Mouse (Mus musculus) lung, postnatal 36 days (tissue): ENCODE data around the gene Rcan2.

ENCODE experiments used
- DNase-seq: peaks from one replicate; pipeline ENCODE4 v3.0.0; 2022; ENCODE audit warnings: mixed read lengths

The Rcan2 gene

DNA sequence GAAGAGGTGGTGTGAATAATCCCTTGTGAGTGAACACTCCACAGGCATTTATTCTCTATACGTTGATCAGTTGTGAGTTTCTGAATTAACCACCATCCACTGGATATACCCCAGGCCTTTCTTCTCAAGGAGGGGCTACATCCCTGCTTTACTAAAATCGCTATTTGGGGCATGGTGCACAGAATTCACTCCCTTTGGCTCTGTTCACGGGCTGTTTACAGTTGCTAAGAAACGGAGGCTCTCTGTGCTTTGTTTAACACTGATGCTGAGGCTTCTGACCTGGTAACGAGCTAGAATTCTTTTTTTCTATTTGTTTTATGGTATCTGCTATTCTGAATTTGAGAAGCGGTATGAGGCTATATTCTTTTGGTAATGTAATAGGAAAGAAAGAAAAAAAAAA, 224.8 kb downstream of the Rcan2 start:
- no peak for DNase-seq

DNA sequence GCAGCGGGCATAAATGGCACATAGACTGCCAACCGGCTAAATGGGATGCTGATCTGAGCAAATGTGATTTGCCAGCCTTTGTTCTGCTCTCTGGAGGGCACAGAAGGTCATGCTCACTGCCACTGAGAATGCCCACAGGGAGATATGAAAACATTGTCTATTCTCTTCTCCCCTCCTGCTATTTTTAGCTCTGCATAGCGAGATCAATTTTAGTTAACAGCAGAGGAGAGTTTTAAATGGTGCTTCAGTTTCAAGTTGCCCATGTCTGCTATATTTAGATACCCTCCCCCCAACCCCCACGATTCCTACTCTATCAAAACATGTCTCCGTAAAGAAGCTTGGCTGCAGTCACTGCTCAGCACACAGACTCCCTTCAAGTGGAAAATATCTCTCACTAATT, 225.2 kb downstream of the Rcan2 start:
- DNase-seq = no peak

DNA sequence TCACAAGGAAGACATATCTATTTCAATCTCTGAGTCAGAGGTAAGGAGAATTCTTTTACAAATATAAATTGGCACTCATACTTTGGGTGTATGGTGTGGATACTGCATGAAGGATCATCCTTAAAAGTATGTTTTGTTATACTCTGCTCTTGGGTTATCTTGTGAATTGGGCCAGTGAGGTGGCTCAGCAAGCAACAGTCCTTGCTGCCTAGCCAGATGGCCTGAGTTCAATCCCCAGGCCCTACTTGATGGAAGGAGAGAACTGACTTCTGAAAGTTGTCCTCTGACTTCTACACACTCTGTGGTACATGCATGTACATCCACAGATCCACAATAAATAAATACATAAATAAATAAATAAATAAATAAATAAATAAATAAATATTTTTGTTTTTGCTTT, 225.6 kb downstream of the Rcan2 start:
- no peak for DNase-seq

DNA sequence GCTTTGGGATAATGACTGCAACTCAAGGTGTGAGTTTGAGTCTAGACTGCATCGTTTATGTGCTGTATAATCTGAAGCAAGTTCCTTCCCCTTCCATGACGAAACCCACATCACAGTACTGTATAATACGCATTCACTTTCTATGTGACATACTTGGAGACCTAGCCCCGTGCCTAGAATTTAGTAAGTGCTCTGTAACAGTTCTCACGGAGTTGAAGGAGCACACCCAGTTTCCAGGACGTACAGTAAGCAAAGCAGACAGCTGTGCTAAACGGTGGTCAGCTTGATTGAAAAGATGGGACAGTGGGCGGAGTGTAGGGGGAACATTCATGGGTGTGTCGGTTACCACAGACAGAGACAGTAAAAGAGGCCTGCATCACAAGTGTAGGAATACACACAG, 226.2 kb downstream of the Rcan2 start:
- no peak for DNase-seq

DNA sequence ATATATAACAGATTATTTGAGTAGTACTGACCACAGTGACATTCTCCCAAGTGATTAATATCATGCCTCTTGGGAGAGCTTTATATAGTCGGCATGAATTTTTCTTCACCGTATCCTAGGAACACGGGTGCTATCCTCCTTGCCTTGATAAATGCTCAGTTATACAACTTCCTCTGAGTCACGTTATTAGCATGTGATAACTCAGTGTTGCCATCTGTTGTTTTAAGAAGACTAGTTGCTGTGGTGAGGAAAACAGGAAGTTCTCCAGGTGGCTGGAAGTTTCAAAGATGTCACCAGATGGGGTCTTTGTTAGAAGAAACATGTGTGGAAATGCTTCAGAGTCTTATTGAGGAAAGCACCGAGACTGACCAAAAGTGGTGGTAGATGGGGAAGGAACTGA, 228.5 kb downstream of the Rcan2 start:
- peak; percentile 44 for DNase-seq

GRCm38 (mm10) chr17:44030776-44031587, 229.8 kb downstream of the Rcan2 start:
- no peak for DNase-seq

GRCm38 (mm10) chr17:44035005-44035404, 233.9 kb downstream of the Rcan2 start:
- DNase-seq = no peak

GRCm38 (mm10) chr17:44038656-44039055, 237.5 kb downstream of the Rcan2 start:
- DNase-seq = peak; percentile 56

GRCm38 (mm10) chr17:44040449-44040848, 239.3 kb downstream of the Rcan2 start:
- no peak for DNase-seq

DNA sequence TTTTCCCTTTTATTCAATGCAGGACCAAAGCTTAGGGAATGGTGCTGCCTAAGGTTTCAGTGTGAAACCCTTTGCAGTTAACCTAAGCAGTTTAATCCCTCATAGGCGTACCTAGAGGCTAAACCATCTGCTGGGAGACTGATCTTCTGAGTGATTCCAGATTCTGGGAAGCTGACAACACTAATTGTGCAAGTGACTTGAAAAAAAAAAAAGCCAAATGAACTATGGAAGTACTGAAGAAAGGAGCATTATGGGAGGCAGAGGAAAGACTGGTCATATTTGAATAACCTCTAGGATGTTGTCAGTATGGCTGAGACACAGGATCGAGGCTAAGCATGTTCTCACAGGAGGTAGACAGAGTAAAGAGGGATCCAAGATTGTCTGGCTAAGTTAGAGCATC, 241.2 kb downstream of the Rcan2 start:
- peak; percentile 15 for DNase-seq

- peak; percentile 63 for DNase-seq
These were observed 241.7 kb downstream of the Rcan2 start for GRCm38 (mm10) chr17:44042861-44043260.

DNA sequence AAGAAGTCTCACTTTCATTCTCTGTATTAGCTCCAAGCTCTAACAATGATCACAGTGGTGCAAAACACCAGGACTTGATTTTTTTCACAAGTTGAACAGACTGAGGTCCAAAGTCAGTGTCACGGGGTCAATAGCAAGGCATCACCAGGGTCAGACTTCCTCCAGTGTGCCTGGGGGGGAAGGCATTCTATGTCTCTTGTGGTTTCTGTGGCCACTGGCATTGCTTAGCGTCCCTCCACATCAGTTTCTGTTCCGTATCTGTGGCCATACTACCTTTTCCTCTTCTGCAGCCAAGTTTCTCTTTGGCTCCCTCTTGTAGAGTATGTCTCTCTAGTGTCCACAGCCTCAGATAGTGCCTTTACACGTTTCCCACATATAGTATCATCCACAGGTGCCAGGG, 252.3 kb downstream of the Rcan2 start:
- peak; percentile 40 for DNase-seq

DNA sequence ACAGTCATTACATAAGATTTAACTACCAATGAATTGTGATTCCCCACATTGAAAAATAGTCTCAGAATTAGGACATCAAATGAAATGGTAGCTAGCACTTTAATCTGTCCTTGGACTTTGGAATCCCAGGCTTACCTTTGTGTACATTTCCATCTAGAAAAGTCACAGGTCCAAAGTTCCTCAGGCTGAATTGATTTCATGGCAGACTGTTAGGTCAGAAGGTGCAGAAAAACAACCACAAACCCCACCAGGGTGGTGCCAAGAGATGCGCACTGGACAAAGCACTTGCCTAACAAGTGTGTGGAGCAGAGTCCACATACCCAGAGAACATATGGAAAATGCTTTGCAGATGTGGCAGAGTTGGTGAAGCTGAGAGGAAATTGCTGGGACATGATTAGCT, 256.0 kb downstream of the Rcan2 start:
- no peak for DNase-seq

DNA sequence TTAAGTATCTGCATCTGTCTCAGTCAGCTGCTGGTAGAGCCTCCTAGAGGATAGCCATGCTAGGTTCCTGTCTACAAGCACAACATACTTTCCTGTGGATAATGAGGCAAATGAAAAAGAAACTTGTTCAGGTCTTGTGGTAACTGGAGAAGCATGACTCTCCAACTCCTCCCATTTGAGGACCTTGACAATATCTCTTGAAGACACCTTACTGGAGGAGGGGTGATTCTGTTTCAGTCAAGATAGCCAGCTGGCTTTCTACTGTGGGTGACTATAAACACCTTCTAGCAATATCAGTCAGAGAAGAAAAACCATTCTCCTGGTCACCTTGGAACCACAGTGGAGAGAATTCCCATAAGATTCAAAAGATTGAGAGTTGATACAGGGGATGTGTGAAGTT, 257.0 kb downstream of the Rcan2 start:
- DNase-seq = no peak

DNA sequence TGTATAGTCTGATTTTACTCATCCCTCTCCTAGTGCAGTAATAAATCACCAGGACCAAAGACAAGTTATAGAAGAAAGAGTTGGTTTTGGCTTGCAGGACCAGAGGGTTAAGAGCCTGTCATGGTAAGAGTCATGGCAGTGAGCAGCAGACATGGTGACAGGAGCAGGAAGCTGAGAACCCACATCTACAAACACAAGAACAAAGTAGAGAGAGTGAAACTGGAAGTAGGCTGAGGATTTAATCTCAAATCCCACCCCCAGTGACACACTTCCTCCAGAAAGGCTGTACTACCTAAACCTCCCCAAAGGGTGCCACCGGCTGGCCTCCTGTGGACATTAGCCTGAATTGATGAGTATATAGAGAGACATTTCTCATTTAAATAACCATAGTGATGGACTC, 259.6 kb downstream of the Rcan2 start:
- DNase-seq = no peak

- DNase-seq = no peak
These were observed 260.2 kb downstream of the Rcan2 start for GRCm38 (mm10) chr17:44061289-44061890.

GRCm38 (mm10) chr17:44068876-44069275, 267.7 kb downstream of the Rcan2 start:
- no peak for DNase-seq

GRCm38 (mm10) chr17:44071680-44072079, 270.5 kb downstream of the Rcan2 start:
- DNase-seq = no peak

- DNase-seq = peak; percentile 39
These were observed 274.4 kb downstream of the Rcan2 start for GRCm38 (mm10) chr17:44075601-44076000.

DNA sequence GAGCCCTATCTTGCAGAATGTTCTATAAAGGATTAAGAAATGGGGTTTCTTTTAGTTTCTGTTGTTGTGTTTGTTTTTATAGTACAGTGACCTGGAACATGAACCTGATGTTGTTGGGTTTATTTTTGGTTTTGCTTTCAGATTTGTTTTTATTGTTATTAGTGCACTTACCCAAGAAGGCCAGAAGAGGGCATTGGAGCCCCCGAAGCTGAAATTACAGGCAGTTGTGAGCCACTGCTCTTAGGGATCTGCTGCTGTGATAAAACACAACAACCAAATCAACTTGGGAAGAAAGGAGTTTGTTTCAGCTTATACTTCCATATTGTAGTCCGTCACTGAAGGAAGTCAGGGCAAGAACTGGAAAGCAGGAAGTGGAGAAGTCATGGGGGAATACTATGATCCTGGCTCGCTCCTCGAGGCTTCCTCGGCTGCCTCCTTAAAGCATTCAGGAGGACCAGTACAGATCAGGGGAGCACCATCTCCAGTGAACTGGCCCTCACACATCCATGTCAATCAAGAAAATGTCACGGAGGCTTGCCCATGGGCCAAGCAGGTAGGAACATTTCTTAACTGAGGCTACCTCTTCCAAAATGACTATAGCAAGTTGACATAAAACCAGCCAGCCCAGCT, 275.0 kb downstream of the Rcan2 start:
- peak; percentile 66 for DNase-seq

GRCm38 (mm10) chr17:44077146-44077842, 276.1 kb downstream of the Rcan2 start:
- DNase-seq = no peak

DNA sequence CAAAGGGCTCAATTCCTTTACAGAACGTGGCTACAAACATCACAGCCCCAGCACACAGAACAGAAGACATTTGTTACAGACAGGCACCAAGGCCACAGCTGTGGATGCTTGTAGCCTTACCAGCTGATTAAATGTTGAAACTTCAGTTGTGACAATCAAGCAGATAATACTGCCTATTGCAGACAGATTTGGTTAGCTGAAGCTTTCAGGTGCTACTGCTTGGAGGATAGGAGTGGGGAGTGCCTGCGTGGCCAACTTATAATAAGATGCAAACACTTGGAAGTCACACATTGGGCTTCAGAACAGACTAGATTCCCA, 276.7 kb downstream of the Rcan2 start:
- no peak for DNase-seq

- peak; percentile 91 for DNase-seq
These were observed 277.6 kb downstream of the Rcan2 start, which contains the start of gene Enpp5 for GRCm38 (mm10) chr17:44078631-44079350. Gene Enpp5 (plus strand): TSS chr17:44078813.
